1 mouse cellular context compared by ENCODE assay signal in genomic region chr15:94661398-94661797, GRCm38 (mm10).
TF ChIP-seq lines count a peak whose summit lies in the region.

No protein-coding gene starts in this region.

TF ChIP-seq in CH12.LX, 34 proteins besides CTCF, POLR2A, EP300 and RAD21 (continued from another document):
- no peak for TF ChIP-seq USF1 (IDR thresholded peaks at IDR 0.05; ENCODE audit: low read depth, low read length)
- no peak for TF ChIP-seq CHD1 (IDR thresholded peaks at IDR 0.05; ENCODE audit: low read depth, low read length)
- 0 out of 2 replicates have a peak, but pooled peaks have one; percentile 23 for TF ChIP-seq JUND (conservative IDR thresholded peaks at IDR 0.05; ENCODE audit: low read depth, low read length)
- no peak for TF ChIP-seq ZC3H11A (IDR thresholded peaks at IDR 0.05; ENCODE audit: low read depth, low read length)
- no peak for TF ChIP-seq CHD2 (IDR thresholded peaks at IDR 0.05; ENCODE audit: low read length)
- no peak for TF ChIP-seq KAT2A (IDR thresholded peaks at IDR 0.05; ENCODE audit: insufficient replicate concordance, low read length)
- no peak for TF ChIP-seq ZKSCAN1 (IDR thresholded peaks at IDR 0.05; ENCODE audit: borderline replicate concordance, low read depth, low read length)
- 0 out of 2 replicates have a peak, but pooled peaks have one; percentile 29 for TF ChIP-seq SIN3A (IDR thresholded peaks at IDR 0.05; ENCODE audit: low read length)
- no peak for TF ChIP-seq RCOR1 (conservative IDR thresholded peaks at IDR 0.05; ENCODE audit: low read depth, low read length)
- TF ChIP-seq NELFE (IDR thresholded peaks at IDR 0.05; ENCODE audit: low read depth, low read length): no peak
- TF ChIP-seq IRF4 (IDR thresholded peaks at IDR 0.05; ENCODE audit: low read depth, low read length): peak; percentile 23; the same call in 1 of the 2 replicates
- no peak for TF ChIP-seq MAFK (IDR thresholded peaks at IDR 0.05; ENCODE audit: insufficient replicate concordance, low read length)
- no peak for TF ChIP-seq TBP (conservative IDR thresholded peaks at IDR 0.05; ENCODE audit: low read depth, low read length)
